Mouse (Mus musculus) kidney, adult 2 months (tissue): ENCODE results near the gene Foxp1. TPM values are rescaled to one million over a fixed set of nuclear protein-coding genes. Genes with fewer than 3 reads are reported as not detected.

Source experiments
- DNase-seq: peaks from one replicate; pipeline ENCODE4 v3.0.0; 2021
- H3K27ac ChIP-seq: fragments of 200-500 bp; 2 replicates; pipeline ENCODE4 v1.5.1; 2012; ENCODE audit warnings: low read depth, low read length, control low read depth, inconsistent platforms; ENCODE audit not compliant: insufficient read depth
- H3K27me3 ChIP-seq: fragments of 200-500 bp; replicated peaks from 2 replicates; pipeline ENCODE4 v1.6.1; 2012; ENCODE audit warnings: mild to moderate bottlenecking, moderate library complexity, low read length, inconsistent platforms; ENCODE audit not compliant: control insufficient read depth, insufficient read depth
- H3K36me3 ChIP-seq: fragments of 200-500 bp; 2 replicates; pipeline ENCODE4 v1.6.1; 2012; ENCODE audit warnings: mild to moderate bottlenecking, moderate library complexity, low read length, inconsistent platforms; ENCODE audit not compliant: control insufficient read depth, insufficient read depth
- H3K4me1 ChIP-seq: fragments of 200-500 bp; 2 replicates; pipeline ENCODE4 v1.6.1; 2011; ENCODE audit warnings: low read length; ENCODE audit not compliant: control insufficient read depth, insufficient read depth
- H3K4me3 ChIP-seq: fragments of 200-500 bp; 2 replicates; pipeline ENCODE4 v1.5.1; 2011; ENCODE audit warnings: mild to moderate bottlenecking, low read depth, low read length, control low read depth; ENCODE audit not compliant: insufficient read depth
- CTCF ChIP-seq: fragments of 200-500 bp; conservative IDR thresholded peaks from 2 replicates; pipeline ENCODE4 v1.5.1; 2011; ENCODE audit warnings: low read depth, mild to moderate bottlenecking, control low read depth, low read length, moderate library complexity, mixed read lengths; ENCODE audit not compliant: insufficient read depth, insufficient read length
- POLR2A ChIP-seq: fragments of 200-500 bp; IDR thresholded peaks from one replicate; pipeline ENCODE4 v1.6.1; 2011; ENCODE audit warnings: low read depth, low read length, control low read depth
- WGBS: fragments of 180-500 bp; shearing (Covaris S2); methylation state at CpG from one replicate; pipeline ENCODE4 v1.1.7; 2018; 5-methylcytosine and 5-hydroxymethylcytosine counted together
- polyA plus RNA-seq: library from polyadenylated mRNA; depleted of rRNA; stranded (reverse); fragments of >200 nt; gene quantifications from 2 replicates; pipeline ENCODE4 v1.2.3, GENCODE M21; 2012

The Foxp1 gene
- polyA plus RNA-seq, 1 experiment = 32.8 TPM

DNA sequence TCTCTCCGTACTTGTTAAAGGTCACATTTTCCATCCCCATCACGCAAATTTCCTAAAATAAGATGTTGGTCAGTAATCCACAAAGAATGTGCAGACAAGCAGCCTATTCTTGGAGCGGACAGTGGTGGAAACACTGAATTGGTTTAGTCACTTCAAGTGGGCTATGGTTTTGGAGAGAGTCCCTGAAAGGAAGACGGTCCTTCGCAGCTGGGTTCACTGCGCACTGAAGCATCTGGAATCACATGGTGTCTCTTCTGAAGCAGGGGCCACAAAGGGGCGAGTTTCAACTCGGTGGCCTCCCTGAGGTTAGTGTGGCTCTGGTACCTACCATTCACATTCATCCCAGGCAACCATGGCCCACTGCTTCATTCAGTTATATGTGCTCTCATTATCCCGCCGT is 588.1 kb downstream of the Foxp1 start:
- TF ChIP-seq CTCF = no peak
- TF ChIP-seq POLR2A = no peak
- 95% methylated on average over 10 of the region's 10 CpGs for WGBS
- no peak for DNase-seq
- no peaks in the 10 kb centered on the region for H3K27me3 ChIP-seq
- H3K4me3 ChIP-seq = no peak overlapping the region
- peaks cover 4% of the 10 kb centered on the region; the same call in 1 of the 2 replicates for H3K4me1 ChIP-seq
- no peaks in the 10 kb centered on the region; the same call in 1 of the 2 replicates for H3K36me3 ChIP-seq
- no peak overlapping the region for H3K27ac ChIP-seq

- Histone ChIP-seq H3K4me1 (peaks cover 4% of the 10 kb centered on the region; the same call in 1 of the 2 replicates), H3K36me3 (no peaks in the 10 kb centered on the region; the same call in 1 of the 2 replicates), H3K27me3 (no peaks in the 10 kb centered on the region), H3K27ac (no peak overlapping the region), H3K4me3 (no peak overlapping the region)
- WGBS = 80% methylated on average over 18 of the region's 18 CpGs
- TF ChIP-seq CTCF = no peak
- no peak for TF ChIP-seq POLR2A
- DNase-seq = no peak
Measured at GRCm38 (mm10) chr6:98933135-98933724, 589.3 kb downstream of the Foxp1 start.

GRCm38 (mm10) chr6:98931881-98932540 is 590.5 kb downstream of the Foxp1 start:
- no peak for DNase-seq
- no peaks in the 10 kb centered on the region; the same call in 1 of the 2 replicates for H3K36me3 ChIP-seq
- TF ChIP-seq POLR2A (no peak), CTCF (no peak)
- no peaks in the 10 kb centered on the region for H3K27me3 ChIP-seq
- WGBS = 60% methylated on average over 8 of the region's 8 CpGs
- peaks cover 4% of the 10 kb centered on the region; the same call in 1 of the 2 replicates for H3K4me1 ChIP-seq
- no peak overlapping the region for H3K27ac ChIP-seq
- no peak overlapping the region for H3K4me3 ChIP-seq

GRCm38 (mm10) chr6:98930652-98931300 is 591.7 kb downstream of the Foxp1 start:
- 83% methylated on average over 15 of the region's 15 CpGs for whole genome bisulfite sequencing
- Histone ChIP-seq H3K27ac (no peak overlapping the region), H3K36me3 (no peaks in the 10 kb centered on the region; the same call in 1 of the 2 replicates)

DNA sequence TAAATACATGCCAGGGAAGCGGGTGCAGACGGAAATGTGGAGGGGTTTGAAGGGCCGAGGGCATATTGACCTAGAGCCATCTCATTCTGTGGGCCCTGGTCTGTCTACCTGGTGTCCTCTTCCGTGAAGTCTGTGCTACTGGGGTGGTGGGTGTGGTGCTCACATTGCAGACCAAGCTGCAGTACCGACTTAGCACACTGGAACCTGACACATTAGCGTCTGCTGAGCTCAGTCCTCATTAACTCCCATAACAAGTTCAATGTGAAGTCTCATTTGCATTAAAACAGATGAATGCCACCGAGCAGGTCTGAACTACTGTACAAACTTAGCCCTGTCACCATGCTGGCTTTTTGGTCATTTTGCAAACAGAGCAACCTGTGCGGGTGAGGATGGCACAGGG is 594.2 kb downstream of the Foxp1 start:
- DNase-seq = no peak
- no peak overlapping the region for H3K4me3 ChIP-seq
- H3K27ac ChIP-seq = no peak overlapping the region
- TF ChIP-seq CTCF (no peak), POLR2A (no peak)
- 76% methylated on average over 8 of the region's 8 CpGs for WGBS
- no peaks in the 10 kb centered on the region; the same call in 1 of the 2 replicates for H3K36me3 ChIP-seq
- H3K4me1 ChIP-seq = peaks cover 4% of the 10 kb centered on the region; the same call in 1 of the 2 replicates
- H3K27me3 ChIP-seq = no peaks in the 10 kb centered on the region

More at GRCm38 (mm10) chr6:98930652-98931300, 591.7 kb downstream of the Foxp1 start:
- no peak overlapping the region for H3K4me3 ChIP-seq
- no peak for DNase-seq
- H3K4me1 ChIP-seq = peaks cover 4% of the 10 kb centered on the region; the same call in 1 of the 2 replicates
- no peak for TF ChIP-seq POLR2A
- no peak for TF ChIP-seq CTCF
- H3K27me3 ChIP-seq = no peaks in the 10 kb centered on the region

- TF ChIP-seq CTCF (no peak), POLR2A (no peak)
- 90% methylated on average over 6 of the region's 6 CpGs for WGBS
- no peak overlapping the region for H3K27ac ChIP-seq
- no peaks in the 10 kb centered on the region for H3K36me3 ChIP-seq
- DNase-seq = no peak
- no peaks in the 10 kb centered on the region for H3K27me3 ChIP-seq
- H3K4me3 ChIP-seq = no peak overlapping the region
- H3K4me1 ChIP-seq = no peaks in the 10 kb centered on the region
Measured at GRCm38 (mm10) chr6:98901259-98901658, 621.3 kb downstream of the Foxp1 start.

GRCm38 (mm10) chr6:98878208-98878607 is 644.3 kb downstream of the Foxp1 start:
- H3K36me3 ChIP-seq = no peaks in the 10 kb centered on the region
- 80% methylated on average over 1 of the region's 1 CpGs for WGBS
- H3K27me3 ChIP-seq = no peaks in the 10 kb centered on the region
- no peak overlapping the region for H3K4me3 ChIP-seq
- no peaks in the 10 kb centered on the region for H3K4me1 ChIP-seq
- no peak for DNase-seq
- H3K27ac ChIP-seq = no peak overlapping the region
- no peak for TF ChIP-seq CTCF
- TF ChIP-seq POLR2A = no peak
